Mouse (Mus musculus) cortical plate, adult 2 months (tissue): ENCODE measurements around the gene Zbp1.

ENCODE experiments used
- CTCF ChIP-seq: fragments of 200-500 bp; IDR thresholded peaks from 2 replicates; pipeline ENCODE4 v1.5.1; 2011; ENCODE audit warnings: mild to moderate bottlenecking, control low read depth, low read length; ENCODE audit not compliant: insufficient read depth; ENCODE audit errors: extremely low read depth
- POLR2A ChIP-seq: fragments of 200-500 bp; IDR thresholded peaks from 2 replicates; pipeline ENCODE4 v1.6.1; 2011; ENCODE audit warnings: mild to moderate bottlenecking, low read length, control low read depth; ENCODE audit not compliant: insufficient read depth; ENCODE audit errors: extremely low read depth

DNA sequence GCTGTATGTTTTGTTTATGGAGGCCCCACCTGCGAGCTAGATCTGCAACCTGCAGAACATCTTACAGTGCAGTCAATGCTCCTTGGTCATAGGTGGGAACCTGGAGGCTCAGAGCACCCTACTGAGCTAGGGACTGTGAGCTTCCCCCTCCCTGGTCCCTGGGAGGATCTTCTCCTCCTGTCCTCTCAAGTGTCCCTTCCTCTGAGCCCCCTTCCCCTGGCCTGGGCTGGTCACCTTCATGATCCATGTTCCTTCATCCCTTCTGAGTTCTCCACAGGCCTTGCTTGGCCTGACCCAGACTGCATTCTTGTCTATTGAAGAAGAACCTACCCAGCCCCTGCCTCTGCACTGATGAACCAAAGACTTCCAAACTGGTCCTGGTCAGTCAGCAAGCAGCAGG lies 44.2 kb downstream of the Zbp1 start:
- TF ChIP-seq POLR2A (no peak), CTCF (no peak)
